Mouse (Mus musculus) ES-E14 (cell line): Measurements from ENCODE around the gene Klhdc7b.

Source experiments
- CHD2 ChIP-seq: IDR thresholded peaks from 2 replicates; pipeline ENCODE4 v1.6.1; 2014; ENCODE audit warnings: mild to moderate bottlenecking, low read depth, low read length, inconsistent platforms
- HCFC1 ChIP-seq: IDR thresholded peaks from 2 replicates; pipeline ENCODE4 v1.6.1; 2012; ENCODE audit warnings: low read length, inconsistent platforms, borderline replicate concordance; ENCODE audit not compliant: insufficient read depth
- MAFK ChIP-seq: IDR thresholded peaks from 2 replicates; pipeline ENCODE4 v1.6.1; 2014; ENCODE audit warnings: mild to moderate bottlenecking, low read depth, low read length, inconsistent platforms; ENCODE audit not compliant: insufficient read depth
- ZC3H11A ChIP-seq: IDR thresholded peaks from 2 replicates; pipeline ENCODE4 v1.6.1; 2012; ENCODE audit warnings: low read depth, mild to moderate bottlenecking, inconsistent platforms, low read length, borderline replicate concordance
- ZNF384 ChIP-seq: IDR thresholded peaks from 2 replicates; pipeline ENCODE4 v1.6.1; 2012; ENCODE audit warnings: low read depth, low read length, inconsistent platforms

GRCm38 (mm10) chr15:89431806-89432205, 47.1 kb downstream of the Klhdc7b start:
- no peak for TF ChIP-seq ZC3H11A
- TF ChIP-seq MAFK: no peak
- TF ChIP-seq ZNF384: no peak
- TF ChIP-seq HCFC1: no peak
- no peak for TF ChIP-seq CHD2
